Mouse (Mus musculus): ENCODE data around the gene Mvb12b. TPM values are rescaled to one million over a fixed set of nuclear protein-coding genes. Genes with fewer than 3 reads are reported as not detected.

Gene Mvb12b
- total RNA-seq, 2 experiments from 2014 or later = 90.6 to 99.8 TPM

- DNase-seq (ENCODE audit: extremely low spot score in 1 of 2, low spot score in 1 of 2) = no peak
Observed at GRCm38 (mm10) chr2:33817663-33818346, 69.9 kb downstream of the Mvb12b start.

GRCm38 (mm10) chr2:33817080-33817479 lies 70.7 kb downstream of the Mvb12b start:
- DNase-seq (ENCODE audit: extremely low spot score in 1 of 2, low spot score in 1 of 2) = no peak

GRCm38 (mm10) chr2:33814581-33814980 lies 73.2 kb downstream of the Mvb12b start:
- DNase-seq (ENCODE audit: extremely low spot score in 1 of 2, low spot score in 1 of 2) = no peak

- DNase-seq (ENCODE audit: extremely low spot score in 1 of 2, low spot score in 1 of 2) = no peak
Observed at GRCm38 (mm10) chr2:33813501-33814240, 74.1 kb downstream of the Mvb12b start.

GRCm38 (mm10) chr2:33812980-33813379 lies 74.8 kb downstream of the Mvb12b start:
- DNase-seq (ENCODE audit: extremely low spot score in 1 of 2, low spot score in 1 of 2) = no peak

- DNase-seq (ENCODE audit: extremely low spot score in 1 of 2, low spot score in 1 of 2) = no peak
Observed at GRCm38 (mm10) chr2:33811349-33811890, 76.3 kb downstream of the Mvb12b start.

GRCm38 (mm10) chr2:33809081-33809480 lies 78.7 kb downstream of the Mvb12b start:
- DNase-seq (ENCODE audit: extremely low spot score in 1 of 2, low spot score in 1 of 2) = no peak

GRCm38 (mm10) chr2:33808032-33808431 lies 79.7 kb downstream of the Mvb12b start:
- DNase-seq (ENCODE audit: extremely low spot score in 1 of 2, low spot score in 1 of 2) = no peak

- no peak for DNase-seq (ENCODE audit: extremely low spot score in 1 of 2, low spot score in 1 of 2)
Observed at GRCm38 (mm10) chr2:33805640-33806039, 82.1 kb downstream of the Mvb12b start.

GRCm38 (mm10) chr2:33803717-33804214 lies 84.0 kb downstream of the Mvb12b start:
- DNase-seq (ENCODE audit: extremely low spot score in 1 of 2, low spot score in 1 of 2) = no peak

GRCm38 (mm10) chr2:33803083-33803615 lies 84.6 kb downstream of the Mvb12b start:
- no peak for DNase-seq (ENCODE audit: extremely low spot score in 1 of 2, low spot score in 1 of 2)

GRCm38 (mm10) chr2:33801760-33802159 lies 86.0 kb downstream of the Mvb12b start:
- DNase-seq (ENCODE audit: extremely low spot score in 1 of 2, low spot score in 1 of 2) = no peak

GRCm38 (mm10) chr2:33801336-33801735 lies 86.4 kb downstream of the Mvb12b start:
- no peak for DNase-seq (ENCODE audit: extremely low spot score in 1 of 2, low spot score in 1 of 2)

- no peak for DNase-seq (ENCODE audit: extremely low spot score in 1 of 2, low spot score in 1 of 2)
Observed at GRCm38 (mm10) chr2:33800221-33800620, 87.5 kb downstream of the Mvb12b start.

GRCm38 (mm10) chr2:33795716-33796472 lies 91.9 kb downstream of the Mvb12b start:
- DNase-seq (ENCODE audit: extremely low spot score in 1 of 2, low spot score in 1 of 2) = no peak

- DNase-seq (ENCODE audit: extremely low spot score in 1 of 2, low spot score in 1 of 2) = no peak
Observed at GRCm38 (mm10) chr2:33795001-33795580, 92.7 kb downstream of the Mvb12b start.

GRCm38 (mm10) chr2:33794483-33794882 lies 93.3 kb downstream of the Mvb12b start:
- peak in 1 of 2 experiments; percentile 31 for DNase-seq (ENCODE audit: extremely low spot score in 1 of 2, low spot score in 1 of 2)

GRCm38 (mm10) chr2:33790301-33790700 lies 97.4 kb downstream of the Mvb12b start:
- no peak for DNase-seq (ENCODE audit: extremely low spot score in 1 of 2, low spot score in 1 of 2)

GRCm38 (mm10) chr2:33789732-33790131 lies 98.0 kb downstream of the Mvb12b start:
- no peak for DNase-seq (ENCODE audit: extremely low spot score in 1 of 2, low spot score in 1 of 2)

- no peak for DNase-seq (ENCODE audit: extremely low spot score in 1 of 2, low spot score in 1 of 2)
Observed at GRCm38 (mm10) chr2:33789279-33789678, 98.5 kb downstream of the Mvb12b start.
